Mouse (Mus musculus): ENCODE data around the gene Gm42715. TPM values are rescaled to one million over a fixed set of nuclear protein-coding genes. Genes with fewer than 3 reads are reported as not detected.
A peak's percentile ranks its signal among the peaks of the same experiment; 100 is the strongest.

The Gm42715 gene
- polyA plus RNA-seq, 1 experiment from 2014 or later = 25.1 TPM

GRCm38 (mm10) chr7:127587196-127587595 is 67.8 kb downstream of the Gm42715 start:
- WGBS = 61% methylated on average over 5 of the region's 5 CpGs
- Histone ChIP-seq H3K4me2 (replicated peaks; ENCODE audit: low read depth, low read length) (peak overlapping the region; percentile 78), H3K4me1 (ENCODE audit: control insufficient read depth, insufficient read depth, low read length) (peaks cover 15% of the 10 kb centered on the region), H3K27ac (ENCODE audit: low read depth, low read length) (no peak overlapping the region), H3K27me3 (ENCODE audit: control insufficient read depth, insufficient read depth, low read length) (no peaks in the 10 kb centered on the region), H3K9me3 (ENCODE audit: control insufficient read depth, low read length) (no peaks in the 10 kb centered on the region), H3K36me3 (ENCODE audit: control insufficient read depth, insufficient read depth, low read length) (peaks cover 50% of the 10 kb centered on the region), H3K9ac (ENCODE audit: low read depth, low read length) (peak overlapping the region; percentile 60), H3K4me3 (ENCODE audit: low read length) (peak overlapping the region; percentile 76)
- ATAC-seq (ENCODE audit: low FRiP score, low TSS enrichment) = no peak

GRCm38 (mm10) chr7:127588011-127588871 is 68.9 kb downstream of the Gm42715 start, which contains the start of the genes Ccdc189 and Rnf40:
TSS of gene Ccdc189 (minus strand) at chr7:127588595.
TSS of gene Rnf40 (plus strand) at chr7:127588767.
- H3K4me3 ChIP-seq (ENCODE audit: low read length) = peak within 1 kb of the TSS; percentile 76
- H3K9me3 ChIP-seq (ENCODE audit: control insufficient read depth, low read length) = no peaks in the 10 kb centered on the region
- H3K36me3 ChIP-seq (ENCODE audit: control insufficient read depth, insufficient read depth, low read length) = peaks cover 50% of the 10 kb centered on the region
- peak within 1 kb of the TSS; percentile 73 for H3K27ac ChIP-seq (ENCODE audit: low read depth, low read length)
- no peaks in the 10 kb centered on the region for H3K27me3 ChIP-seq (ENCODE audit: control insufficient read depth, insufficient read depth, low read length)
- peak within 1 kb of the TSS; percentile 78 for H3K9ac ChIP-seq (ENCODE audit: low read depth, low read length)
- H3K4me2 ChIP-seq (replicated peaks; ENCODE audit: low read depth, low read length) = peak within 1 kb of the TSS; percentile 78
- WGBS = under 1% methylated on average over 50 of the region's 50 CpGs
- H3K4me1 ChIP-seq (ENCODE audit: control insufficient read depth, insufficient read depth, low read length) = peaks cover 15% of the 10 kb centered on the region
- ATAC-seq (ENCODE audit: low FRiP score, low TSS enrichment) = peak; percentile 97

GRCm38 (mm10) chr7:127588901-127589300 is 69.5 kb downstream of the Gm42715 start:
- peaks cover 50% of the 10 kb centered on the region for H3K36me3 ChIP-seq (ENCODE audit: control insufficient read depth, insufficient read depth, low read length)
- 0 out of 2 replicates have a peak overlapping the region, but pooled peaks have one; percentile 7 for H3K27ac ChIP-seq (ENCODE audit: low read depth, low read length)

GRCm38 (mm10) chr7:127589637-127590036 is 70.3 kb downstream of the Gm42715 start:
- peak overlapping the region; percentile 76 for H3K4me3 ChIP-seq (ENCODE audit: low read length)
- H3K4me1 ChIP-seq (ENCODE audit: control insufficient read depth, insufficient read depth, low read length) = peaks cover 15% of the 10 kb centered on the region
- peak overlapping the region; percentile 54 for H3K4me2 ChIP-seq (replicated peaks; ENCODE audit: low read depth, low read length)
- H3K9ac ChIP-seq (ENCODE audit: low read depth, low read length) = peak overlapping the region; percentile 78; the same call in 1 of the 2 replicates
- no peaks in the 10 kb centered on the region for H3K9me3 ChIP-seq (ENCODE audit: control insufficient read depth, low read length)
- no peak for ATAC-seq (ENCODE audit: low FRiP score, low TSS enrichment)
- no peak overlapping the region for H3K27ac ChIP-seq (ENCODE audit: low read depth, low read length)
- peaks cover 50% of the 10 kb centered on the region for H3K36me3 ChIP-seq (ENCODE audit: control insufficient read depth, insufficient read depth, low read length)
- H3K27me3 ChIP-seq (ENCODE audit: control insufficient read depth, insufficient read depth, low read length) = no peaks in the 10 kb centered on the region
- WGBS = 89% methylated on average over 9 of the region's 9 CpGs

More at GRCm38 (mm10) chr7:127588901-127589300, 69.5 kb downstream of the Gm42715 start:
- Histone ChIP-seq H3K27me3 (ENCODE audit: control insufficient read depth, insufficient read depth, low read length) (no peaks in the 10 kb centered on the region), H3K9me3 (ENCODE audit: control insufficient read depth, low read length) (no peaks in the 10 kb centered on the region), H3K4me1 (ENCODE audit: control insufficient read depth, insufficient read depth, low read length) (peaks cover 15% of the 10 kb centered on the region), H3K4me3 (ENCODE audit: low read length) (peak overlapping the region; percentile 76), H3K9ac (ENCODE audit: low read depth, low read length) (peak overlapping the region; percentile 78), H3K4me2 (replicated peaks; ENCODE audit: low read depth, low read length) (peak overlapping the region; percentile 54)
- no peak for ATAC-seq (ENCODE audit: low FRiP score, low TSS enrichment)
- WGBS = 4% methylated on average over 29 of the region's 29 CpGs

GRCm38 (mm10) chr7:127591108-127591507 is 71.7 kb downstream of the Gm42715 start:
- H3K4me1 ChIP-seq (ENCODE audit: control insufficient read depth, insufficient read depth, low read length) = peaks cover 15% of the 10 kb centered on the region
- ATAC-seq (ENCODE audit: low FRiP score, low TSS enrichment) = no peak
- no peak overlapping the region for H3K27ac ChIP-seq (ENCODE audit: low read depth, low read length)
- no peak overlapping the region for H3K4me3 ChIP-seq (ENCODE audit: low read length)
- no peak overlapping the region for H3K4me2 ChIP-seq (replicated peaks; ENCODE audit: low read depth, low read length)
- no peak overlapping the region; the same call in 1 of the 2 replicates for H3K9ac ChIP-seq (ENCODE audit: low read depth, low read length)
- no peaks in the 10 kb centered on the region for H3K27me3 ChIP-seq (ENCODE audit: control insufficient read depth, insufficient read depth, low read length)
- H3K9me3 ChIP-seq (ENCODE audit: control insufficient read depth, low read length) = no peaks in the 10 kb centered on the region
- 90% methylated on average over 10 of the region's 10 CpGs for WGBS
- peaks cover 65% of the 10 kb centered on the region for H3K36me3 ChIP-seq (ENCODE audit: control insufficient read depth, insufficient read depth, low read length)

- Histone ChIP-seq H3K27me3 (ENCODE audit: control insufficient read depth, insufficient read depth, low read length) (no peaks in the 10 kb centered on the region), H3K4me1 (ENCODE audit: control insufficient read depth, insufficient read depth, low read length) (peaks cover 8% of the 10 kb centered on the region), H3K9ac (ENCODE audit: low read depth, low read length) (no peak overlapping the region), H3K4me2 (replicated peaks; ENCODE audit: low read depth, low read length) (no peak overlapping the region), H3K4me3 (ENCODE audit: low read length) (no peak overlapping the region), H3K9me3 (ENCODE audit: control insufficient read depth, low read length) (no peaks in the 10 kb centered on the region), H3K27ac (ENCODE audit: low read depth, low read length) (no peak overlapping the region), H3K36me3 (ENCODE audit: control insufficient read depth, insufficient read depth, low read length) (peaks cover 80% of the 10 kb centered on the region)
- 90% methylated on average over 14 of the region's 14 CpGs for WGBS
- no peak for ATAC-seq (ENCODE audit: low FRiP score, low TSS enrichment)
Measured at GRCm38 (mm10) chr7:127592575-127592974, 73.2 kb downstream of the Gm42715 start.

GRCm38 (mm10) chr7:127596747-127597146 is 77.4 kb downstream of the Gm42715 start:
- Histone ChIP-seq H3K9ac (ENCODE audit: low read depth, low read length) (no peak overlapping the region), H3K36me3 (ENCODE audit: control insufficient read depth, insufficient read depth, low read length) (peaks cover 100% of the 10 kb centered on the region), H3K27ac (ENCODE audit: low read depth, low read length) (no peak overlapping the region), H3K4me2 (replicated peaks; ENCODE audit: low read depth, low read length) (no peak overlapping the region), H3K4me1 (ENCODE audit: control insufficient read depth, insufficient read depth, low read length) (no peaks in the 10 kb centered on the region), H3K9me3 (ENCODE audit: control insufficient read depth, low read length) (no peaks in the 10 kb centered on the region), H3K4me3 (ENCODE audit: low read length) (no peak overlapping the region), H3K27me3 (ENCODE audit: control insufficient read depth, insufficient read depth, low read length) (no peaks in the 10 kb centered on the region)
- no peak for ATAC-seq (ENCODE audit: low FRiP score, low TSS enrichment)
- WGBS = 95% methylated on average over 17 of the region's 17 CpGs

- 94% methylated on average over 7 of the region's 7 CpGs for WGBS
- no peak overlapping the region for H3K4me3 ChIP-seq (ENCODE audit: low read length)
- no peak overlapping the region for H3K27ac ChIP-seq (ENCODE audit: low read depth, low read length)
- no peaks in the 10 kb centered on the region for H3K27me3 ChIP-seq (ENCODE audit: control insufficient read depth, insufficient read depth, low read length)
- no peak overlapping the region for H3K4me2 ChIP-seq (replicated peaks; ENCODE audit: low read depth, low read length)
- H3K4me1 ChIP-seq (ENCODE audit: control insufficient read depth, insufficient read depth, low read length) = no peaks in the 10 kb centered on the region
- H3K9me3 ChIP-seq (ENCODE audit: control insufficient read depth, low read length) = no peaks in the 10 kb centered on the region
- no peak for ATAC-seq (ENCODE audit: low FRiP score, low TSS enrichment)
- H3K36me3 ChIP-seq (ENCODE audit: control insufficient read depth, insufficient read depth, low read length) = peaks cover 84% of the 10 kb centered on the region
- no peak overlapping the region for H3K9ac ChIP-seq (ENCODE audit: low read depth, low read length)
Measured at GRCm38 (mm10) chr7:127600612-127601011, 81.2 kb downstream of the Gm42715 start.

GRCm38 (mm10) chr7:127601735-127602134 is 82.4 kb downstream of the Gm42715 start:
- Histone ChIP-seq H3K4me3 (ENCODE audit: low read length) (no peak overlapping the region), H3K36me3 (ENCODE audit: control insufficient read depth, insufficient read depth, low read length) (peaks cover 76% of the 10 kb centered on the region), H3K9me3 (ENCODE audit: control insufficient read depth, low read length) (no peaks in the 10 kb centered on the region), H3K4me2 (replicated peaks; ENCODE audit: low read depth, low read length) (no peak overlapping the region), H3K27ac (ENCODE audit: low read depth, low read length) (no peak overlapping the region), H3K4me1 (ENCODE audit: control insufficient read depth, insufficient read depth, low read length) (no peaks in the 10 kb centered on the region), H3K27me3 (ENCODE audit: control insufficient read depth, insufficient read depth, low read length) (no peaks in the 10 kb centered on the region), H3K9ac (ENCODE audit: low read depth, low read length) (no peak overlapping the region)
- 86% methylated on average over 4 of the region's 4 CpGs for WGBS
- ATAC-seq (ENCODE audit: low FRiP score, low TSS enrichment) = no peak
